ENCODE assay signal across 8 mouse cellular contexts in genomic region chr5:72817523-72818091, GRCm38 (mm10). TPM values are rescaled to one million over a fixed set of nuclear protein-coding genes. Genes with fewer than 3 reads are reported as not detected.
DNase-seq lines count a peak whose midpoint lies in the region; ATAC-seq and TF ChIP-seq lines count a peak whose summit lies in the region.

No protein-coding gene starts in this region.

- peaks cover 8 to 9% of the 10 kb centered on the region in 2 experiments for H3K4me1 ChIP-seq in heart, embryonic 14.5 days (ENCODE audit: control insufficient read depth in 2 of 2, insufficient read depth in 2 of 2, low read length in 2 of 2)
- peaks cover 78% of the 10 kb centered on the region for H3K4me1 ChIP-seq in megakaryocyte, embryonic 14.5 days

- peaks cover 5% of the 10 kb centered on the region for H3K36me3 ChIP-seq in heart, embryonic 14.5 days (ENCODE audit: control insufficient read depth, insufficient read depth, low read length)
- peaks cover 88% of the 10 kb centered on the region for H3K36me3 ChIP-seq in megakaryocyte, embryonic 14.5 days (replicated peaks; ENCODE audit: low read length)

- peak overlapping the region; percentile 29; the same call in 1 of the 2 replicates for H3K4me2 ChIP-seq in heart, embryonic 14.5 days (ENCODE audit: low read length)

- 18% methylated on average over 10 of the region's 10 CpGs for WGBS in heart, embryonic 14.5 days

- no peaks in the 10 kb centered on the region for H3K27me3 ChIP-seq in heart, embryonic 14.5 days (ENCODE audit: control insufficient read depth, insufficient read depth, low read length)
- H3K27me3 ChIP-seq in megakaryocyte, embryonic 14.5 days (replicated peaks), result no peaks in the 10 kb centered on the region

- H3K9me3 ChIP-seq in heart, embryonic 14.5 days (ENCODE audit: control insufficient read depth, low read length), result no peaks in the 10 kb centered on the region
- H3K9me3 ChIP-seq in megakaryocyte, embryonic 14.5 days, result no peaks in the 10 kb centered on the region

- ATAC-seq in heart, embryonic 14.5 days (ENCODE audit: insufficient number of reproducible peaks, insufficient read depth, low FRiP score, low read depth), result no peak
- no peak for ATAC-seq in erythroblast, adult 5-6 weeks (replicated peaks; ENCODE audit: low FRiP score, poor library complexity, severe bottlenecking)

- TF ChIP-seq CTCF in gastrocnemius, adult 2 months (IDR thresholded peaks at IDR 0.05), result no peak

- H3K27ac ChIP-seq in gastrocnemius, adult 2 months, result no peak overlapping the region; the same call in 1 of the 2 replicates
- no peak overlapping the region for H3K27ac ChIP-seq in heart, embryonic 14.5 days (replicated peaks in 1 of 2; ENCODE audit: control insufficient read depth in 1 of 2, insufficient read depth in 1 of 2, low read depth in 2 of 2, low read length in 2 of 2)

- peak overlapping the region; percentile 21; the same call in 1 of the 2 replicates for H3K4me3 ChIP-seq in gastrocnemius, adult 2 months
- H3K4me3 ChIP-seq in heart, embryonic 14.5 days (ENCODE audit: control insufficient read depth in 1 of 2, insufficient read depth in 1 of 2, low read depth in 1 of 2, low read length in 2 of 2), result no peak overlapping the region
- H3K4me3 ChIP-seq in megakaryocyte, embryonic 14.5 days (replicated peaks), result peak overlapping the region; percentile 67

- H3K9ac ChIP-seq in heart, embryonic 14.5 days (ENCODE audit: low read length), result no peak overlapping the region

- no peak for DNase-seq in gastrocnemius, adult 2 months
- DNase-seq in gastrocnemius, postnatal 36 days, result no peak
- peak; percentile 46 for DNase-seq in CD4-positive helper T cell, adult 2 months (ENCODE audit: low read depth, low spot score)
- no peak for DNase-seq in cerebellum, postnatal 36 days
- DNase-seq in frontal cortex, postnatal 14 days (ENCODE audit: low spot score in 2 of 2), result no peak

- intact Hi-C loops in gastrocnemius, adult 2 months (cut with DNase I), result no loop called here
- intact Hi-C loops in gastrocnemius, postnatal 36 days (cut with DNase I), result no loop called here

RNA-seq across cellular contexts. Expression of gene Tec, which starts 50.7 kb away (rescaled TPM):
- total RNA-seq in gastrocnemius, adult 2 months (2021), result 1 to 10 TPM; 1.2 to 1.4 TPM
- total RNA-seq in gastrocnemius, postnatal 36 days (2021), result 1 to 10 TPM; 1.3 to 1.9 TPM
- polyA plus RNA-seq in heart, embryonic 14.5 days (2014; fragmentation: Nextera tagmentation; extraction: Ambion mirVana), result 17.7 and 18.7 TPM in 2 replicates
- 0.80 and 4.6 TPM in 2 replicates for polyA plus RNA-seq in megakaryocyte, embryonic 14.5 days (2012; ENCODE audit: insufficient read depth, low replicate concordance)
- 1.7 and 5.6 TPM in 2 replicates for total RNA-seq in erythroblast, adult 5-6 weeks (2015; ENCODE audit: low replicate concordance)
- total RNA-seq in erythroblast, adult 5-6 weeks (2017; ENCODE audit: low replicate concordance), result 5.4 and 6.3 TPM in 2 replicates

Comparison
In these comparisons a context has a peak if more than half of its experiments do, and no peak if none do; other contexts are left out.
1. H3K4me3 ChIP-seq: peak in gastrocnemius, adult 2 months (single experiment) and megakaryocyte, embryonic 14.5 days (single experiment); none in heart, embryonic 14.5 days (0 of 2).